Mouse (Mus musculus) kidney, embryonic 15.5 days (tissue): ENCODE data around the gene Dapl1. TPM values are rescaled to one million over a fixed set of nuclear protein-coding genes. Genes with fewer than 3 reads are reported as not detected.

Source experiments
- ATAC-seq: fragments of 200-750 bp; cut with Nextera tagmentation; replicated peaks from 2 replicates; pipeline ENCODE4 v1.8.0; 2017; ENCODE audit warnings: moderate TSS enrichment; ENCODE audit not compliant: low FRiP score
- H3K27ac ChIP-seq: fragments of 300-500 bp; sonication (generic); 2 replicates; pipeline ENCODE4 v1.5.1; 2015; ENCODE audit warnings: mild to moderate bottlenecking, inconsistent platforms
- H3K27me3 ChIP-seq: fragments of 300-500 bp; sonication (generic); 2 replicates; pipeline ENCODE4 v1.6.1; 2015; ENCODE audit warnings: inconsistent platforms
- H3K36me3 ChIP-seq: fragments of 300-500 bp; sonication (generic); 2 replicates; pipeline ENCODE4 v1.6.1; 2015; ENCODE audit warnings: inconsistent platforms
- H3K4me1 ChIP-seq: fragments of 300-500 bp; sonication (generic); 2 replicates; pipeline ENCODE4 v1.6.1; 2015; ENCODE audit warnings: inconsistent platforms
- H3K4me2 ChIP-seq: fragments of 300-500 bp; sonication (generic); 2 replicates; pipeline ENCODE4 v1.6.1; 2015; ENCODE audit warnings: moderate library complexity, mild to moderate bottlenecking, inconsistent platforms
- H3K4me3 ChIP-seq: fragments of 300-500 bp; sonication (generic); replicated peaks from 2 replicates; pipeline ENCODE4 v1.5.1; 2015; ENCODE audit warnings: mild to moderate bottlenecking, inconsistent platforms
- H3K9ac ChIP-seq: fragments of 300-500 bp; sonication (generic); 2 replicates; pipeline ENCODE4 v1.6.1; 2015; ENCODE audit warnings: mild to moderate bottlenecking, inconsistent platforms
- H3K9me3 ChIP-seq: fragments of 300-500 bp; sonication (generic); replicated peaks from 2 replicates; pipeline ENCODE4 v1.6.1; 2016; ENCODE audit warnings: inconsistent platforms
- WGBS: fragments of 180-500 bp; shearing (Covaris S2); methylation state at CpG from one replicate; pipeline ENCODE4 v1.1.7; 2015; ENCODE audit warnings: mixed read lengths; 5-methylcytosine and 5-hydroxymethylcytosine counted together
- polyA plus RNA-seq: library from polyadenylated mRNA; unstranded; fragments of >200 nt; fragmentation: Nextera tagmentation; extraction: Ambion mirVana; gene quantifications from 2 replicates; pipeline ENCODE4 v1.2.1, GENCODE M21; 2015

The Dapl1 gene
- polyA plus RNA-seq, 1 experiment from 2014 or later, result 6.4 TPM

GRCm38 (mm10) chr2:59485080-59485479 lies 627 bp downstream of the Dapl1 start:
- ATAC-seq, result no peak
- no peaks in the 10 kb centered on the region for H3K36me3 ChIP-seq
- H3K9me3 ChIP-seq, result no peaks in the 10 kb centered on the region
- H3K4me1 ChIP-seq, result peaks cover 10% of the 10 kb centered on the region; the same call in 1 of the 2 replicates
- H3K9ac ChIP-seq, result no peak overlapping the region
- H3K27me3 ChIP-seq, result no peaks in the 10 kb centered on the region
- H3K27ac ChIP-seq, result no peak overlapping the region
- no peak overlapping the region for H3K4me3 ChIP-seq
- no peak overlapping the region for H3K4me2 ChIP-seq
- 75% methylated on average over 2 of the region's 2 CpGs for WGBS

GRCm38 (mm10) chr2:59485657-59486056 lies 1.2 kb downstream of the Dapl1 start:
- Histone ChIP-seq H3K27me3 (no peaks in the 10 kb centered on the region), H3K9ac (no peak overlapping the region), H3K4me1 (peaks cover 10% of the 10 kb centered on the region; the same call in 1 of the 2 replicates), H3K9me3 (no peaks in the 10 kb centered on the region), H3K4me2 (no peak overlapping the region), H3K27ac (no peak overlapping the region), H3K4me3 (no peak overlapping the region), H3K36me3 (no peaks in the 10 kb centered on the region)
- ATAC-seq, result no peak
- WGBS, result 47% methylated on average over 4 of the region's 4 CpGs

- no peak overlapping the region for H3K4me2 ChIP-seq
- no peak for ATAC-seq
- no peaks in the 10 kb centered on the region for H3K9me3 ChIP-seq
- H3K27ac ChIP-seq, result no peak overlapping the region
- H3K36me3 ChIP-seq, result no peaks in the 10 kb centered on the region
- peaks cover 10% of the 10 kb centered on the region; the same call in 1 of the 2 replicates for H3K4me1 ChIP-seq
- no peak overlapping the region for H3K4me3 ChIP-seq
- WGBS, result 59% methylated on average over 6 of the region's 6 CpGs
- H3K27me3 ChIP-seq, result no peaks in the 10 kb centered on the region
- H3K9ac ChIP-seq, result no peak overlapping the region
These were observed 1.9 kb downstream of the Dapl1 start for GRCm38 (mm10) chr2:59486196-59486845.

GRCm38 (mm10) chr2:59488235-59488634 lies 3.8 kb downstream of the Dapl1 start:
- no peak overlapping the region for H3K4me3 ChIP-seq
- no peaks in the 10 kb centered on the region for H3K27me3 ChIP-seq
- no peaks in the 10 kb centered on the region for H3K9me3 ChIP-seq
- 60% methylated on average over 2 of the region's 2 CpGs for WGBS
- ATAC-seq, result no peak
- H3K36me3 ChIP-seq, result no peaks in the 10 kb centered on the region
- H3K4me1 ChIP-seq, result peaks cover 8% of the 10 kb centered on the region; the same call in 1 of the 2 replicates
- H3K4me2 ChIP-seq, result no peak overlapping the region
- H3K9ac ChIP-seq, result no peak overlapping the region
- H3K27ac ChIP-seq, result no peak overlapping the region

- no peak for ATAC-seq
- Histone ChIP-seq H3K27ac (no peak overlapping the region), H3K27me3 (no peaks in the 10 kb centered on the region), H3K9ac (no peak overlapping the region), H3K4me2 (no peak overlapping the region), H3K4me1 (peaks cover 3% of the 10 kb centered on the region; the same call in 1 of the 2 replicates), H3K36me3 (no peaks in the 10 kb centered on the region), H3K9me3 (no peaks in the 10 kb centered on the region), H3K4me3 (no peak overlapping the region)
- 78% methylated on average over 7 of the region's 7 CpGs for WGBS
These were observed 5.9 kb downstream of the Dapl1 start for GRCm38 (mm10) chr2:59490353-59490752.

- Histone ChIP-seq H3K4me3 (no peak overlapping the region), H3K27me3 (no peaks in the 10 kb centered on the region), H3K4me2 (no peak overlapping the region)
These were observed 9.1 kb downstream of the Dapl1 start for GRCm38 (mm10) chr2:59493445-59494085.

GRCm38 (mm10) chr2:59499146-59499545 lies 14.7 kb downstream of the Dapl1 start:
- Histone ChIP-seq H3K27ac (no peak overlapping the region), H3K4me2 (no peak overlapping the region), H3K9ac (no peak overlapping the region), H3K27me3 (no peaks in the 10 kb centered on the region), H3K36me3 (no peaks in the 10 kb centered on the region), H3K9me3 (no peaks in the 10 kb centered on the region), H3K4me1 (peaks cover 17% of the 10 kb centered on the region), H3K4me3 (no peak overlapping the region)
- WGBS, result 84% methylated on average over 8 of the region's 8 CpGs
- ATAC-seq, result no peak

More at GRCm38 (mm10) chr2:59493445-59494085, 9.1 kb downstream of the Dapl1 start:
- Histone ChIP-seq H3K4me1 (peaks cover 12% of the 10 kb centered on the region), H3K36me3 (no peaks in the 10 kb centered on the region), H3K9ac (no peak overlapping the region), H3K27ac (no peak overlapping the region), H3K9me3 (no peaks in the 10 kb centered on the region)
- no peak for ATAC-seq
- WGBS, result 40% methylated on average over 13 of the region's 13 CpGs

GRCm38 (mm10) chr2:59499717-59500116 lies 15.3 kb downstream of the Dapl1 start:
- ATAC-seq, result no peak
- WGBS, result 62% methylated on average over 2 of the region's 2 CpGs
- H3K4me2 ChIP-seq, result no peak overlapping the region
- peaks cover 17% of the 10 kb centered on the region for H3K4me1 ChIP-seq
- H3K27me3 ChIP-seq, result no peaks in the 10 kb centered on the region
- H3K4me3 ChIP-seq, result no peak overlapping the region
- no peak overlapping the region for H3K27ac ChIP-seq
- H3K36me3 ChIP-seq, result no peaks in the 10 kb centered on the region
- no peaks in the 10 kb centered on the region for H3K9me3 ChIP-seq
- no peak overlapping the region for H3K9ac ChIP-seq

GRCm38 (mm10) chr2:59509061-59509460 lies 24.6 kb downstream of the Dapl1 start:
- Histone ChIP-seq H3K36me3 (no peaks in the 10 kb centered on the region), H3K4me2 (no peak overlapping the region), H3K9ac (no peak overlapping the region), H3K4me3 (no peak overlapping the region), H3K27ac (no peak overlapping the region), H3K9me3 (no peaks in the 10 kb centered on the region), H3K27me3 (no peaks in the 10 kb centered on the region), H3K4me1 (peaks cover 8% of the 10 kb centered on the region; the same call in 1 of the 2 replicates)
- ATAC-seq, result no peak
- WGBS, result 63% methylated on average over 4 of the region's 4 CpGs

GRCm38 (mm10) chr2:59510416-59510815 lies 26.0 kb downstream of the Dapl1 start:
- H3K4me3 ChIP-seq, result no peak overlapping the region

GRCm38 (mm10) chr2:59510882-59511281 lies 26.4 kb downstream of the Dapl1 start:
- H3K36me3 ChIP-seq, result no peaks in the 10 kb centered on the region
- no peak for ATAC-seq
- peaks cover 8% of the 10 kb centered on the region; the same call in 1 of the 2 replicates for H3K4me1 ChIP-seq
- H3K27me3 ChIP-seq, result no peaks in the 10 kb centered on the region
- no peak overlapping the region for H3K27ac ChIP-seq
- WGBS, result 59% methylated on average over 6 of the region's 6 CpGs
- no peak overlapping the region for H3K4me2 ChIP-seq
- no peak overlapping the region for H3K4me3 ChIP-seq
- H3K9ac ChIP-seq, result no peak overlapping the region
- no peaks in the 10 kb centered on the region for H3K9me3 ChIP-seq

More at GRCm38 (mm10) chr2:59510416-59510815, 26.0 kb downstream of the Dapl1 start:
- Histone ChIP-seq H3K27ac (no peak overlapping the region), H3K4me1 (peaks cover 8% of the 10 kb centered on the region; the same call in 1 of the 2 replicates), H3K36me3 (no peaks in the 10 kb centered on the region), H3K9ac (no peak overlapping the region), H3K9me3 (no peaks in the 10 kb centered on the region), H3K27me3 (no peaks in the 10 kb centered on the region), H3K4me2 (no peak overlapping the region)
- no peak; the same call in 1 of the 2 replicates for ATAC-seq
- 47% methylated on average over 9 of the region's 9 CpGs for WGBS

GRCm38 (mm10) chr2:59520663-59521062 lies 36.2 kb downstream of the Dapl1 start:
- WGBS, result 93% methylated on average over 10 of the region's 10 CpGs
- Histone ChIP-seq H3K9me3 (no peaks in the 10 kb centered on the region), H3K4me2 (no peak overlapping the region), H3K27ac (no peak overlapping the region), H3K9ac (no peak overlapping the region), H3K36me3 (no peaks in the 10 kb centered on the region), H3K4me1 (peaks cover 11% of the 10 kb centered on the region), H3K4me3 (no peak overlapping the region), H3K27me3 (no peaks in the 10 kb centered on the region)
- no peak for ATAC-seq
